In genomic region chr12:100166939-100167338, GRCm38 (mm10) we compare ENCODE assay signal across 14 mouse cellular contexts. TPM values are rescaled to one million over a fixed set of nuclear protein-coding genes. Genes with fewer than 3 reads are reported as not detected.
DNase-seq lines count a peak whose midpoint lies in the region; ATAC-seq lines count a peak whose summit lies in the region.
"Had no signal": no experiment of that assay in that cellular context is flagged by ENCODE, and none has a peak within 500 bp of the region (broad histone marks: within the 10 kb centered on the region; RNA-seq: fewer than 3 reads in every experiment).

No protein-coding gene starts in this region.

- H3K4me3 ChIP-seq in forebrain, embryonic 16.5 days (replicated peaks; ENCODE audit: low read length) = no peak overlapping the region
- H3K4me3 ChIP-seq: embryonic facial prominence, embryonic 10.5 days; liver, embryonic 12.5 days had no signal

- no peaks in the 10 kb centered on the region for H3K9me3 ChIP-seq in forebrain, embryonic 16.5 days (ENCODE audit: control insufficient read depth, low read length)
- H3K9me3 ChIP-seq: embryonic facial prominence, embryonic 10.5 days; heart, embryonic 12.5 days; liver, embryonic 12.5 days had no signal

- 40% methylated on average over 8 of the region's 8 CpGs for WGBS in forebrain, embryonic 16.5 days

- H3K4me1 ChIP-seq in forebrain, embryonic 16.5 days (replicated peaks; ENCODE audit: control insufficient read depth, insufficient read depth, low read length) = peaks cover 16% of the 10 kb centered on the region

- peak overlapping the region; percentile 57 for H3K27ac ChIP-seq in forebrain, embryonic 16.5 days (ENCODE audit: low read length)
- H3K27ac ChIP-seq: liver, embryonic 12.5 days had no signal

- ATAC-seq in cerebellum, adult (ENCODE audit: insufficient number of reproducible peaks, low FRiP score, low TSS enrichment) = no peak
- ATAC-seq in forebrain, embryonic 16.5 days = 0 out of 2 replicates have a peak, but pooled peaks have one; percentile 16
- ATAC-seq: liver, embryonic 12.5 days had no signal

- H3K36me3 ChIP-seq in forebrain, embryonic 16.5 days (ENCODE audit: control insufficient read depth, insufficient read depth) = no peaks in the 10 kb centered on the region
- H3K36me3 ChIP-seq: embryonic facial prominence, embryonic 10.5 days; heart, embryonic 12.5 days; liver, embryonic 12.5 days had no signal

- H3K9ac ChIP-seq in forebrain, embryonic 16.5 days (replicated peaks; ENCODE audit: low read depth, low read length) = no peak overlapping the region
- H3K9ac ChIP-seq: heart, embryonic 12.5 days; liver, embryonic 12.5 days had no signal

- intact Hi-C loops in left cerebral cortex, postnatal 4 days (cut with DNase I) = loop anchor here (5.0 to 10.0 kb wide), 3 partner anchors 405 to 758 kb away; no protein-coding TSS in a partner anchor

- H3K4me2 ChIP-seq in forebrain, embryonic 16.5 days (ENCODE audit: low read length) = no peak overlapping the region
- H3K4me2 ChIP-seq: liver, embryonic 12.5 days had no signal

- no peaks in the 10 kb centered on the region for H3K27me3 ChIP-seq in forebrain, embryonic 16.5 days (replicated peaks; ENCODE audit: control insufficient read depth, insufficient read depth, low read length)
- H3K27me3 ChIP-seq: heart, embryonic 12.5 days had no signal

- DNase-seq in cerebellum, adult 11-12 months = peak; percentile 39
- DNase-seq in left cerebral cortex, postnatal 4 days = peak; percentile 37
- no peak for DNase-seq in left cerebral cortex, adult 9 months (ENCODE audit: low spot score in 2 of 2)
- peak; percentile 42 to 72 for DNase-seq in layer of hippocampus, postnatal 14 days (ENCODE audit: low spot score in 2 of 2)
- no peak for DNase-seq in kidney, adult 9 months
- DNase-seq in yolk sac, embryonic 10.5 days (ENCODE audit: low spot score) = no peak
- DNase-seq: adrenal gland, adult 8-10 months; gastrocnemius, postnatal 14 days; thymus, adult 18-20 months had no signal

RNA-seq across cellular contexts. Expression of gene Nrde2, which starts 7.5 kb away (rescaled TPM):
- 10 to 100 TPM; 17.8 to 19.9 TPM for total RNA-seq in left cerebral cortex, postnatal 4 days (2021)
- polyA plus RNA-seq in forebrain, embryonic 16.5 days (2015; fragmentation: Nextera tagmentation; extraction: Ambion mirVana) = 15.7 and 16.8 TPM in 2 replicates
- total RNA-seq in layer of hippocampus, postnatal 14 days (2021) = 10 to 100 TPM; 19.3 to 21.0 TPM

RNA-seq across cellular contexts. Expression of gene Calm1, which starts 32.3 kb away (rescaled TPM):
- total RNA-seq in left cerebral cortex, postnatal 4 days (2021) = 1,000 to 10,000 TPM; 1,473 to 1,476 TPM
- polyA plus RNA-seq in forebrain, embryonic 16.5 days (2015; fragmentation: Nextera tagmentation; extraction: Ambion mirVana) = 2,124 and 2,140 TPM in 2 replicates
- 1,000 to 10,000 TPM; 1,788 to 1,825 TPM for total RNA-seq in layer of hippocampus, postnatal 14 days (2021)

RNA-seq across cellular contexts. Expression of gene Psmc1, which starts 57.0 kb away (rescaled TPM):
- 100 to 1,000 TPM; 184 to 191 TPM for total RNA-seq in left cerebral cortex, postnatal 4 days (2021)
- polyA plus RNA-seq in forebrain, embryonic 16.5 days (2015; fragmentation: Nextera tagmentation; extraction: Ambion mirVana) = 275 and 276 TPM in 2 replicates
- 100 to 1,000 TPM; 193 to 200 TPM for total RNA-seq in layer of hippocampus, postnatal 14 days (2021)

Comparison
In these comparisons a context has a peak if more than half of its experiments do, and no peak if none do; other contexts are left out.
1. DNase-seq: peak in cerebellum, adult 11-12 months (single experiment), left cerebral cortex, postnatal 4 days (single experiment) and layer of hippocampus, postnatal 14 days (2 of 2); none in left cerebral cortex, adult 9 months (0 of 2), kidney, adult 9 months (single experiment) and yolk sac, embryonic 10.5 days (single experiment).